Mouse (Mus musculus) embryonic facial prominence, embryonic 12.5 days (tissue): ENCODE data around the gene Epb41l1. TPM values are rescaled to one million over a fixed set of nuclear protein-coding genes. Genes with fewer than 3 reads are reported as not detected.

ENCODE experiments used
- ATAC-seq: fragments of 200-750 bp; cut with Nextera tagmentation; 2 replicates; pipeline ENCODE4 v1.8.0; 2017; ENCODE audit not compliant: insufficient number of reproducible peaks, insufficient read depth, low FRiP score, low TSS enrichment
- H3K27ac ChIP-seq: fragments of 300-500 bp; sonication (generic); 2 replicates; pipeline ENCODE4 v1.5.1; 2016; ENCODE audit warnings: mild to moderate bottlenecking
- H3K27me3 ChIP-seq: fragments of 300-500 bp; sonication (generic); 2 replicates; pipeline ENCODE4 v1.6.1; 2016; ENCODE audit warnings: mild to moderate bottlenecking, moderate library complexity
- H3K36me3 ChIP-seq: fragments of 300-500 bp; sonication (generic); 2 replicates; pipeline ENCODE4 v1.6.1; 2016; ENCODE audit warnings: mild to moderate bottlenecking
- H3K4me1 ChIP-seq: fragments of 300-500 bp; sonication (generic); 2 replicates; pipeline ENCODE4 v1.6.1; 2016
- H3K4me2 ChIP-seq: fragments of 300-500 bp; sonication (generic); replicated peaks from 2 replicates; pipeline ENCODE4 v1.6.1; 2016; ENCODE audit warnings: mild to moderate bottlenecking, moderate library complexity
- H3K4me3 ChIP-seq: fragments of 300-500 bp; sonication (generic); 2 replicates; pipeline ENCODE4 v1.5.1; 2016; ENCODE audit warnings: mild to moderate bottlenecking
- H3K9ac ChIP-seq: fragments of 300-500 bp; sonication (generic); 2 replicates; pipeline ENCODE4 v1.6.1; 2016; ENCODE audit warnings: mild to moderate bottlenecking, moderate library complexity
- H3K9me3 ChIP-seq: fragments of 300-500 bp; sonication (generic); 2 replicates; pipeline ENCODE4 v1.6.1; 2016; ENCODE audit warnings: mild to moderate bottlenecking, moderate library complexity
- WGBS: fragments of 180-500 bp; shearing (Covaris S2); methylation state at CpG from one replicate; pipeline ENCODE4 v1.1.7; 2016; 5-methylcytosine and 5-hydroxymethylcytosine counted together
- polyA plus RNA-seq: library from polyadenylated mRNA; unstranded; fragments of >200 nt; fragmentation: Nextera tagmentation; extraction: Ambion mirVana; gene quantifications from 2 replicates; pipeline ENCODE4 v1.2.1, GENCODE M21; 2016

Gene Epb41l1
- polyA plus RNA-seq, 1 experiment from 2014 or later = 3.6 TPM

- WGBS = 13% methylated on average over 2 of the region's 2 CpGs
- Histone ChIP-seq H3K4me3 (no peak overlapping the region), H3K4me2 (0 out of 2 replicates have a peak overlapping the region, but pooled peaks have one; percentile 19), H3K4me1 (peaks cover 32% of the 10 kb centered on the region), H3K36me3 (no peaks in the 10 kb centered on the region), H3K27ac (0 out of 2 replicates have a peak overlapping the region, but pooled peaks have one; percentile 13), H3K9me3 (no peaks in the 10 kb centered on the region), H3K9ac (no peak overlapping the region), H3K27me3 (peaks cover 35% of the 10 kb centered on the region)
- ATAC-seq = no peak
Measured at GRCm38 (mm10) chr2:156425618-156426017, 4.9 kb downstream of the Epb41l1 start.

DNA sequence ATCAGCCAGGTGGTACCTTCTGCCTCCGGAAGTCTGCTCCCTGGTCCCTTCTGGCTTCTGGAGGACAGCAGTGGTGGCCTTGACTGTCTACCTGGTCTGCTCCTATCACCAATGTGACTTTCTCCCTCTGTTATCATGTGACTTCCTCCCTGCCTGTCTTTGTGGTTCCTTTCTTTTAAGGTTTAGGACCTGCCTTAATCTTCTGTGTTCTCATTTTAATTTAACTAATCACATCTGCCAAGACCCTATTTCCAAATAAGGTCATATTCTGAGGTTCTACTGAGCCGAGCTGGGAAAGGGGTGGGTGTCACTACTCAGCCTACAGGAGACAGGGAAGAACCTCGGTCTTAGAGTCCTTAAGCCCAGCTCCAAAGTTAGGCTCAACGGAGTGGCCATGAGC is 5.4 kb downstream of the Epb41l1 start:
- Histone ChIP-seq H3K9ac (no peak overlapping the region), H3K4me2 (no peak overlapping the region), H3K36me3 (no peaks in the 10 kb centered on the region), H3K4me3 (no peak overlapping the region), H3K4me1 (peaks cover 31% of the 10 kb centered on the region), H3K9me3 (no peaks in the 10 kb centered on the region), H3K27ac (no peak overlapping the region), H3K27me3 (peaks cover 30% of the 10 kb centered on the region)
- 71% methylated on average over 4 of the region's 4 CpGs for WGBS
- ATAC-seq = no peak

- no peaks in the 10 kb centered on the region for H3K9me3 ChIP-seq
- peaks cover 26% of the 10 kb centered on the region for H3K4me1 ChIP-seq
- H3K27ac ChIP-seq = peak overlapping the region; percentile 43
- WGBS = 69% methylated on average over 10 of the region's 10 CpGs
- H3K27me3 ChIP-seq = no peaks in the 10 kb centered on the region
- H3K4me2 ChIP-seq = no peak overlapping the region
- no peak overlapping the region for H3K9ac ChIP-seq
- H3K4me3 ChIP-seq = no peak overlapping the region
- ATAC-seq = no peak
- H3K36me3 ChIP-seq = no peaks in the 10 kb centered on the region
Measured at GRCm38 (mm10) chr2:156429836-156430235, 9.1 kb downstream of the Epb41l1 start.

- 31% methylated on average over 4 of the region's 4 CpGs for WGBS
- Histone ChIP-seq H3K4me3 (no peak overlapping the region), H3K9me3 (no peaks in the 10 kb centered on the region), H3K9ac (no peak overlapping the region), H3K36me3 (no peaks in the 10 kb centered on the region), H3K27me3 (no peaks in the 10 kb centered on the region), H3K4me2 (no peak overlapping the region), H3K4me1 (peaks cover 23% of the 10 kb centered on the region), H3K27ac (peak overlapping the region; percentile 43)
- no peak for ATAC-seq
Measured at GRCm38 (mm10) chr2:156430326-156430725, 9.6 kb downstream of the Epb41l1 start.

GRCm38 (mm10) chr2:156431409-156431808 is 10.7 kb downstream of the Epb41l1 start:
- no peak for ATAC-seq
- H3K4me2 ChIP-seq = no peak overlapping the region
- no peaks in the 10 kb centered on the region for H3K36me3 ChIP-seq
- H3K4me3 ChIP-seq = no peak overlapping the region
- peaks cover 17% of the 10 kb centered on the region for H3K4me1 ChIP-seq
- H3K9ac ChIP-seq = no peak overlapping the region
- no peaks in the 10 kb centered on the region for H3K27me3 ChIP-seq
- no peaks in the 10 kb centered on the region for H3K9me3 ChIP-seq
- no peak overlapping the region for H3K27ac ChIP-seq
- 63% methylated on average over 6 of the region's 6 CpGs for WGBS

- H3K9ac ChIP-seq = no peak overlapping the region
- 85% methylated on average over 3 of the region's 3 CpGs for WGBS
- H3K9me3 ChIP-seq = no peaks in the 10 kb centered on the region
- H3K4me3 ChIP-seq = no peak overlapping the region
- H3K27ac ChIP-seq = no peak overlapping the region
- peaks cover 21% of the 10 kb centered on the region for H3K4me1 ChIP-seq
- H3K4me2 ChIP-seq = no peak overlapping the region
- no peak for ATAC-seq
- no peaks in the 10 kb centered on the region for H3K27me3 ChIP-seq
- H3K36me3 ChIP-seq = no peaks in the 10 kb centered on the region
Measured at GRCm38 (mm10) chr2:156432086-156432485, 11.4 kb downstream of the Epb41l1 start.

- Histone ChIP-seq H3K9me3 (no peaks in the 10 kb centered on the region), H3K4me1 (peaks cover 21% of the 10 kb centered on the region), H3K36me3 (no peaks in the 10 kb centered on the region), H3K27me3 (no peaks in the 10 kb centered on the region), H3K27ac (peak overlapping the region; percentile 52; the same call in 1 of the 2 replicates), H3K4me2 (no peak overlapping the region), H3K4me3 (no peak overlapping the region), H3K9ac (no peak overlapping the region)
- WGBS = 47% methylated on average over 9 of the region's 9 CpGs
- no peak for ATAC-seq
Measured at GRCm38 (mm10) chr2:156432874-156433868, 12.5 kb downstream of the Epb41l1 start.

- 86% methylated on average over 11 of the region's 11 CpGs for WGBS
Measured at GRCm38 (mm10) chr2:156437637-156438036, 16.9 kb downstream of the Epb41l1 start.

DNA sequence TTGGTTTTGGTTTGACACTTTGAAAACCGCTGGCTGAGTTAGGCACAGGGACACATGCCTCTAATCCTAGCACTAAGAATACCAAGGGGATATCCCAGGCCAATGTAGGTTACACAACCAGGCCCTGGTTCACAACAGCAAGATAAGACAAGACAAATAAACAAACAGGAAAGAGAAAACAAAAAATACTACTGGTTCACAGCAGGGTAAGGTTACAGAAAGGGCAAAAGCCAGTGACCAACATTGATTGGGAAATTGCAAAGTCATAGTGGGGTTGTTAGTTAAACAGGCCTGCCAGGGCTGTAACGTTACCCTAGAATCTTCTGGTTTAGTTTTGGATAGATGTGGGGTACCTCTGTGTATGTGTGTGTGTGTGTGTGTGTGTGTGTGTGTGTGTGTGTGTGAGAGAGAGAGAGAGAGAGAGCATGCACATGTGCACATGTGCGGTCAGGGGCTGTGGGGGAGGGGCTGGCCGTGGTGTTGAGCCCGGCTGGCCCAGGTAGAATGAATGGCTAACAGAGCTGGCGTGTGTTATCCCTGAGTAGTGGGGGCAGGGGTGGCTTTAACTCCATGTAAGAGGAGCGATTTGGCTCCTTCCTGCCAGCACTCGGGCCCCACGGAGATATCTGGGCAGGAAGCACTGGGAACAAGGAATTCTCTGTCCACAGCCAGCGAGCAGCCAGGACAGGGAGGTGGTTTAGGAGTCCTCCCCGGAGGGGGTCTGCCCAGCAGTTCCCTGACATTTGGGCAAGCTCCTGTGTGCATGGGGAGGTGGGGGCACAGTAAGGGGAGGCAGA is 19.2 kb downstream of the Epb41l1 start:
- Histone ChIP-seq H3K4me2 (peak overlapping the region; percentile 21), H3K27ac (peak overlapping the region; percentile 81), H3K27me3 (no peaks in the 10 kb centered on the region), H3K4me1 (peaks cover 34% of the 10 kb centered on the region), H3K9me3 (no peaks in the 10 kb centered on the region), H3K9ac (no peak overlapping the region; the same call in 1 of the 2 replicates), H3K4me3 (no peak overlapping the region), H3K36me3 (peaks cover under 1% of the 10 kb centered on the region; the same call in 1 of the 2 replicates)
- peak; percentile 75 for ATAC-seq
- 11% methylated on average over 11 of the region's 11 CpGs for WGBS

More at GRCm38 (mm10) chr2:156437637-156438036, 16.9 kb downstream of the Epb41l1 start:
- H3K27ac ChIP-seq = no peak overlapping the region
- H3K27me3 ChIP-seq = no peaks in the 10 kb centered on the region
- H3K4me2 ChIP-seq = no peak overlapping the region
- no peaks in the 10 kb centered on the region for H3K36me3 ChIP-seq
- no peaks in the 10 kb centered on the region for H3K9me3 ChIP-seq
- H3K9ac ChIP-seq = no peak overlapping the region
- ATAC-seq = no peak
- H3K4me1 ChIP-seq = peaks cover 39% of the 10 kb centered on the region
- no peak overlapping the region for H3K4me3 ChIP-seq

DNA sequence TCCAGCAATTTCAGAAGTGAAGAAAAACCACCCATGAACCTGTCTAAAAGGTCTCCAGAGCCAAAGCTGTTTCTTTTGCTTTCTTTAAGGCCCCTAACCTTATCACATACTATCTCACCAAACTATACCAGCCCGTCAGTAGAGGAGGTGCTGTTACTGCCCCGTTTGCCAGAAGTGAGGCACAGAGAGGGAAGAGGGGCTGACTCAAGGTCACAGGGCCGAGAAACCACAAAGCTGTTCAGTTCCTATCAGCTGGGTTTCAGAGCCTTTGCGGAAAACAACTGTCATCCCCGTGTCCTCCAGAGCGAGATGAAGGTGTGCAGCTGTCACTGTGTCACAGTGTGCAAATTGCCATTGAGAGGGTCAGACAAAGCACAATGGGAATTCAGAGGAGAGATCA is 21.2 kb downstream of the Epb41l1 start:
- no peak overlapping the region; the same call in 1 of the 2 replicates for H3K27ac ChIP-seq
- H3K27me3 ChIP-seq = no peaks in the 10 kb centered on the region
- H3K4me3 ChIP-seq = no peak overlapping the region
- no peak overlapping the region for H3K4me2 ChIP-seq
- H3K9ac ChIP-seq = no peak overlapping the region
- WGBS = 50% methylated on average over 6 of the region's 6 CpGs
- H3K4me1 ChIP-seq = peaks cover 35% of the 10 kb centered on the region
- 0 out of 2 replicates have a peak, but pooled peaks cover 5% of the 10 kb centered on the region for H3K9me3 ChIP-seq
- ATAC-seq = no peak
- H3K36me3 ChIP-seq = peaks cover 10% of the 10 kb centered on the region; the same call in 1 of the 2 replicates

- Histone ChIP-seq H3K9ac (no peak overlapping the region), H3K27ac (no peak overlapping the region), H3K4me3 (no peak overlapping the region), H3K9me3 (0 out of 2 replicates have a peak, but pooled peaks cover 5% of the 10 kb centered on the region), H3K36me3 (peaks cover 10% of the 10 kb centered on the region; the same call in 1 of the 2 replicates), H3K4me2 (no peak overlapping the region), H3K4me1 (peaks cover 35% of the 10 kb centered on the region), H3K27me3 (no peaks in the 10 kb centered on the region)
- ATAC-seq = no peak
- 62% methylated on average over 1 of the region's 1 CpGs for WGBS
Measured at GRCm38 (mm10) chr2:156443323-156443722, 22.6 kb downstream of the Epb41l1 start.
